Mouse (Mus musculus): ENCODE measurements at regions not wholly inside any gene's neighbourhood (a gene's known extent, or its start where the extent isn't known, plus 50 kb on each side); places are given as distances from the start of the nearest gene placed in this dataset.

DNA sequence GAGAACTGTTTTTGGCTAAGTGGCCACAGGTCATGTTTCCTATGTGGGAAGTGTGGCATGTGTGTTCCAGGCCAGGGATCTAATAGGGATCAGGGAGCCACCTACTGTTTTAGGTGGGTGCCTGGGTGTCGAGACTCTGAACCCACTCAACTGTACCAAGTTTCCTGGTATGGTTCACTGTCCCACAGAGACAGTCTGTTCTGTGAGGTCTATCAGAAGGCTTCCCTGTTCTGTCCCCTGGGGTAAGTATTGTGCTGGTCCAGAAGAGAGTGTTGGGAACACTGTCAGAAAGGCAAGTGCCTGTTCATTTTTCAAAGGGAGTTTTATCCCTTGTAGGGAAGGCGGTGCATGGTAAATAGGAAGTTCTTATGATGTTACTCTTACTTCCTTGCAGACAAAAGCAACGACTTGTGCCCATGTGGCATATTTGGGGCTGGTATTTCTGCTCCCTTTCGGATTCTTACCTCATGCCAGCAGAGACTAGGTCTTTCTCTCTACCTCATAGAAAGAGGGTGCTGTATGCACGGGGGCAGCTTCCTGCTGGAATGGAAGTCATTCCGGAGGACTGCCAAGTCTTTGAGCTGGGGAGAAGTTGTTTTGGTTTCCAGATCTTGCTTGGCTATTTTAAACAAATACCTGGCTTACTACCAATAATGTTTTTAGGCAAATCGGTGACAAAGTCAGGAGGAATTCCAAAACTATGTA lies 377.7 kb upstream of the Mmadhc start:
- TF ChIP-seq CTCF (IDR thresholded peaks at IDR 0.05; ENCODE audit: borderline replicate concordance, extremely low read depth, insufficient read depth, insufficient read length) (no peak), POLR2A (IDR thresholded peaks at IDR 0.05; ENCODE audit: borderline replicate concordance, extremely low read depth, insufficient read depth, insufficient read length, poor library complexity, severe bottlenecking) (no peak)

Measured in brain, embryonic 14.5 days (tissue).